Mouse (Mus musculus) stomach, postnatal 0 days (tissue): ENCODE results near the gene Fbxl2. TPM values are rescaled to one million over a fixed set of nuclear protein-coding genes. Genes with fewer than 3 reads are reported as not detected.
"Not testable (repeated sequence)": the region's sequence is repeated elsewhere in the genome, so short reads cannot be mapped to it uniquely, and the experiment has no call there.

ENCODE experiments used
- ATAC-seq: fragments of 200-750 bp; cut with Nextera tagmentation; 2 replicates; pipeline ENCODE4 v1.8.0; 2017; ENCODE audit not compliant: low FRiP score, low TSS enrichment
- DNase-seq: peaks from one replicate; pipeline ENCODE4 v3.0.0-alpha.2; 2016; ENCODE audit warnings: low spot score
- H3K27ac ChIP-seq: fragments of 300-500 bp; sonication (generic); replicated peaks from 2 replicates; pipeline ENCODE4 v1.5.1; 2014; ENCODE audit warnings: mild to moderate bottlenecking, control low read depth
- H3K27me3 ChIP-seq: fragments of 300-500 bp; sonication (generic); 2 replicates; pipeline ENCODE4 v1.6.1; 2014; ENCODE audit warnings: low read length; ENCODE audit not compliant: control insufficient read depth, insufficient read depth
- H3K36me3 ChIP-seq: fragments of 300-500 bp; sonication (generic); 2 replicates; pipeline ENCODE4 v1.6.1; 2014; ENCODE audit warnings: low read length, mixed read lengths; ENCODE audit not compliant: control insufficient read depth, insufficient read depth
- H3K4me1 ChIP-seq: fragments of 300-500 bp; sonication (generic); replicated peaks from 2 replicates; pipeline ENCODE4 v1.6.1; 2014; ENCODE audit warnings: antibody characterized with exemption; ENCODE audit not compliant: control insufficient read depth, insufficient read depth
- H3K4me2 ChIP-seq: fragments of 300-500 bp; sonication (generic); replicated peaks from 2 replicates; pipeline ENCODE4 v1.6.1; 2014; ENCODE audit warnings: low read depth, mild to moderate bottlenecking, control low read depth, moderate library complexity
- H3K4me3 ChIP-seq: fragments of 300-500 bp; sonication (generic); 2 replicates; pipeline ENCODE4 v1.5.1; 2014; ENCODE audit warnings: low read depth, low read length, control low read depth
- H3K9ac ChIP-seq: fragments of 300-500 bp; sonication (generic); 2 replicates; pipeline ENCODE4 v1.6.1; 2014; ENCODE audit warnings: mild to moderate bottlenecking, low read length, control low read depth, mixed read lengths
- H3K9me3 ChIP-seq: fragments of 300-500 bp; sonication (generic); 2 replicates; pipeline ENCODE4 v1.6.1; 2016; ENCODE audit warnings: low read length; ENCODE audit not compliant: control insufficient read depth
- CTCF ChIP-seq: IDR thresholded peaks from 2 replicates; pipeline ENCODE4 v1.5.1; 2016; ENCODE audit warnings: antibody characterized with exemption, low read depth, mild to moderate bottlenecking, moderate library complexity
- EP300 ChIP-seq: optimal IDR thresholded peaks from 2 replicates; pipeline ENCODE3; 2016; ENCODE audit warnings: antibody characterized with exemption
- WGBS: fragments of 180-500 bp; shearing (Covaris S2); extraction: QIAGEN DNeasy Blood & Tissue Kit; methylation state at CpG from one replicate; pipeline ENCODE4 v1.1.7; 2014; 5-methylcytosine and 5-hydroxymethylcytosine counted together
- polyA plus RNA-seq: library from polyadenylated mRNA; unstranded; fragments of >200 nt; fragmentation: Nextera tagmentation; extraction: Ambion mirVana; gene quantifications from 2 replicates; pipeline ENCODE4 v1.2.1, GENCODE M21; 2015

Gene Fbxl2
- polyA plus RNA-seq, result 0.90 and 1.5 TPM in 2 replicates

GRCm38 (mm10) chr9:114046028-114046427 is at the start of gene Fbxl2:
Gene Fbxl2 (minus strand): TSS chr9:114046191.
- ATAC-seq (0 out of 2 replicates have a peak, but pooled peaks have one; percentile 47), DNase-seq (no peak)
- Histone ChIP-seq H3K9me3 (no peaks in the 10 kb centered on the region), H3K9ac (no peak within 1 kb of the TSS), H3K4me3 (no peak within 1 kb of the TSS), H3K27ac (no peak within 1 kb of the TSS), H3K36me3 (no peaks in the 10 kb centered on the region), H3K27me3 (no peaks in the 10 kb centered on the region), H3K4me2 (no peak within 1 kb of the TSS), H3K4me1 (no peaks in the 10 kb centered on the region)
- TF ChIP-seq CTCF (no peak), EP300 (no peak)
- WGBS, result 83% methylated on average over 10 of the region's 10 CpGs

- no peaks in the 10 kb centered on the region for H3K27me3 ChIP-seq
- no peaks in the 10 kb centered on the region for H3K4me1 ChIP-seq
- TF ChIP-seq CTCF, result no peak
- TF ChIP-seq EP300, result no peak
- no peak overlapping the region for H3K4me2 ChIP-seq
- 74% methylated on average over 2 of the region's 2 CpGs for WGBS
- H3K4me3 ChIP-seq, result no peak overlapping the region
- H3K9ac ChIP-seq, result no peak overlapping the region
- ATAC-seq (no peak), DNase-seq (no peak)
- no peaks in the 10 kb centered on the region for H3K36me3 ChIP-seq
- H3K27ac ChIP-seq, result no peak overlapping the region
- H3K9me3 ChIP-seq, result no peaks in the 10 kb centered on the region
These were observed 48.9 kb upstream of the Fbxl2 start for GRCm38 (mm10) chr9:114094854-114095253.

- H3K27ac ChIP-seq, H3K36me3 ChIP-seq, H3K27me3 ChIP-seq, H3K9ac ChIP-seq, H3K4me3 ChIP-seq, H3K9me3 ChIP-seq, H3K4me1 ChIP-seq, H3K4me2 ChIP-seq: not testable (repeated sequence)
- WGBS, result 9% methylated on average over 9 of the region's 9 CpGs
- TF ChIP-seq CTCF, result peak; percentile 45
- ATAC-seq, result peak; percentile 45; the same call in 1 of the 2 replicates
- DNase-seq, result peak; percentile 32
These were observed 46.2 kb upstream of the Fbxl2 start for GRCm38 (mm10) chr9:114092188-114092587.

- H3K36me3 ChIP-seq, H3K27ac ChIP-seq, H3K9me3 ChIP-seq, H3K4me3 ChIP-seq, H3K27me3 ChIP-seq, H3K4me2 ChIP-seq, H3K9ac ChIP-seq, DNase-seq, ATAC-seq, H3K4me1 ChIP-seq: not testable (repeated sequence)
- 89% methylated on average over 6 of the region's 6 CpGs for WGBS
These were observed 42.9 kb upstream of the Fbxl2 start for GRCm38 (mm10) chr9:114088885-114089284.

GRCm38 (mm10) chr9:114087106-114087815 is 41.3 kb upstream of the Fbxl2 start:
- Histone ChIP-seq H3K9ac (no peak overlapping the region), H3K27me3 (no peaks in the 10 kb centered on the region), H3K4me3 (no peak overlapping the region), H3K4me1 (no peaks in the 10 kb centered on the region), H3K9me3 (no peaks in the 10 kb centered on the region), H3K4me2 (no peak overlapping the region), H3K27ac (no peak overlapping the region), H3K36me3 (no peaks in the 10 kb centered on the region)
- 78% methylated on average over 11 of the region's 11 CpGs for WGBS
- no peak for DNase-seq
- no peak for TF ChIP-seq CTCF
- ATAC-seq, result no peak

GRCm38 (mm10) chr9:114086422-114086821 is 40.4 kb upstream of the Fbxl2 start:
- no peak for ATAC-seq
- TF ChIP-seq CTCF (no peak), EP300 (no peak)
- 81% methylated on average over 3 of the region's 3 CpGs for WGBS

More at GRCm38 (mm10) chr9:114086422-114086821, 40.4 kb upstream of the Fbxl2 start:
- Histone ChIP-seq H3K36me3 (no peaks in the 10 kb centered on the region), H3K4me1 (no peaks in the 10 kb centered on the region), H3K9me3 (no peaks in the 10 kb centered on the region), H3K9ac (no peak overlapping the region), H3K4me2 (no peak overlapping the region), H3K27ac (no peak overlapping the region), H3K4me3 (no peak overlapping the region), H3K27me3 (no peaks in the 10 kb centered on the region)
- DNase-seq, result no peak
